Mouse (Mus musculus): ENCODE measurements around the gene Lsm6. TPM values are rescaled to one million over a fixed set of nuclear protein-coding genes. Genes with fewer than 3 reads are reported as not detected.

The Lsm6 gene
- polyA plus RNA-seq, 1 experiment from 2014 or later, result 76.6 TPM

DNA sequence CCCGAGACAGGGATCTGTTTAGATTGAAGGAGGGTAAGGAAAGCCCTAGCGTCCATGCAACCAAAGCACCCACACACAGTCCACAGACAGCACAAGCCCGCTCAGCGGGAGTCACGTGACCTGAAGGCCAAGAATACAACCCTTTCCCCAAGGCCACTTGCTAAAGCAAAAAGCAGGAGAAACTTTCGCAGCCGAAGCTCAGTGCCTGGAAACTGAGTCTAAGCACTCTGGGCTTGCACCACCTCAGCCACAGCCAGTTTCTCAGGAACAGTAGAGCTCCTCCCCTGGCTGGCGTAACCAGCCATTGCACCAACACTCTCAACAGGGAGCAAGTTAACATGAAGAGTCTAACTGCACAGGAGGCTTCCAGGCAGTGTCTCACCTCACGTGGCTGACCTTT, 13.7 kb downstream of the Lsm6 start:
- no peak for ATAC-seq
- no peaks in the 10 kb centered on the region for H3K27me3 ChIP-seq
- no peak for TF ChIP-seq CTCF (IDR thresholded peaks at IDR 0.05)
- ChIA-PET POLR2A (no interaction called here), CTCF (interaction anchor here (3.0 kb wide), 1 partner anchor 9 kb away, joined by 8 read pairs; no protein-coding TSS in a partner anchor)
- no peak for DNase-seq (ENCODE audit: low read depth, low spot score)
- in situ Hi-C loops (cut with MboI; ENCODE audit: low pct_unique_long_range_greater_than_20kb), result loop anchor here (25.0 kb wide), 1 partner anchor 480 kb away; the partner anchor contains the start of gene Mmaa

DNA sequence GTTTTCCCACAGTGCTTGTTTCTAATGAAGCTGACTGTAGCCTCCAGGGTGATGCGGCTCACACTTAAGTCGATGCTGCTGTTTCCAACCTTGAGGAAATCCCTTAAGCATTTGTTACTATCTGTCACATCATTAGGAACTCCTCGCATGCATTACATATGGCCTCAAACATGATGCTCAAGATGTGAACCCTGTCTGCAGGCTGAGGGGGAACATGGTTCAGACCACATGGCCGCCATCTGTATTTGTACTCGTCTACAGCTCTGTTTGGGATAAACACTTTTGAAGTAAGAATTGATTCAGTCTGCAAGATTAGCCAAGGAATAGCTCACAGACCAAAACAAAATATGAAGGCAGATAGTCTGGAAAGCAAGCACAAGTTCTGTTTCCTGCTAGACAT, 14.9 kb downstream of the Lsm6 start:
- ChIA-PET CTCF (interaction anchor here (1.5 to 3.0 kb wide), 2 partner anchors 10 to 27 kb away, joined by 4 to 8 read pairs; no protein-coding TSS in a partner anchor), POLR2A (no interaction called here)
- DNase-seq (ENCODE audit: low read depth, low spot score), result no peak
- TF ChIP-seq CTCF (IDR thresholded peaks at IDR 0.05), result no peak
- in situ Hi-C loops (cut with MboI; ENCODE audit: low pct_unique_long_range_greater_than_20kb), result loop anchor here (25.0 kb wide), 1 partner anchor 481 kb away; the partner anchor contains the start of gene Mmaa
- H3K27me3 ChIP-seq, result no peaks in the 10 kb centered on the region
- no peak for ATAC-seq

DNA sequence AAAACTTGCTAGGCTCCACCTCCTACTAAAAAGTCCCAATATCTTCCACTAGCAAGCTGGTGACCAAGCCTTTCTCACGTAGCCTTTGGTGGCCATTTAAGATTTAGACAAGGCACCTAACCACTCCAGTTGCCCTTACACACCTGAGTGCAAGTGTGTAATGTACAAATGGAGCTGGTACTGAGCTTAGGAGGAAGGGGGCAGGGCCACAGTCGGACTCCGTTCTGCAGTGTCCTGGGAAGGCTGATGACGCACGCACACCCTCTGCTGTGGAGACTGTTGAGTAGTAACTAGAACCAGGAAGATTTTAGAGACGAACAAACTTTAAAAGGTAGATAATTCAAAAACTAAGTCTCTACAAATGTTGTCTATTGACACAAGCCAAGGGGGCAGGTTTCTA, 19.7 kb downstream of the Lsm6 start:
- no peak for ATAC-seq
- CTCF ChIA-PET, result no interaction called here
- no peak for TF ChIP-seq CTCF (IDR thresholded peaks at IDR 0.05)
- in situ Hi-C loops (cut with MboI; ENCODE audit: low pct_unique_long_range_greater_than_20kb), result loop anchor here (25.0 kb wide), 1 partner anchor 486 kb away; the partner anchor contains the start of gene Mmaa
- POLR2A ChIA-PET, result no interaction called here
- no peak for DNase-seq (ENCODE audit: low read depth, low spot score)
- no peaks in the 10 kb centered on the region for H3K27me3 ChIP-seq

DNA sequence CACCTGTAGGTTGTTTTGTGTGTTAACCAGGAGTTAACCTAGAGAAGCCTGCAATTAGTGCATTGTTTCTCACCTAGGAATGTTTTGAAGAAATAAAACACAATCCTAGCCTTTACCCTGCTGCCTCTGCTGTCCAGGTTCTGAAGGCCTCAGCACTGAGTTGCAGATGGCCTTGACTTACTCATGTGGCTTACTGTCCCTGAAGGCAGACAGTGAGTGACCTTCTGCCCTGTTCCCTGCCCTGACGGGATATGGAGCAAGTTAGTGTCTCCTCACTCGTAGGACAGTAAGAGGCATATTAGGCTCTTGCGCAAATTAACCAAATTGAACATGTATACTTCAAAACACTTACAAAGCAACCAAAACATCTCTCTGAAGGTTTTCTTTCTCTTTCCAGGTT, 22.3 kb downstream of the Lsm6 start:
- CTCF ChIA-PET, result no interaction called here
- no peak for TF ChIP-seq CTCF (IDR thresholded peaks at IDR 0.05)
- no peaks in the 10 kb centered on the region for H3K27me3 ChIP-seq
- ATAC-seq, result no peak
- in situ Hi-C loops (cut with MboI; ENCODE audit: low pct_unique_long_range_greater_than_20kb), result no loop called here
- POLR2A ChIA-PET, result no interaction called here
- no peak for DNase-seq (ENCODE audit: low read depth, low spot score)

DNA sequence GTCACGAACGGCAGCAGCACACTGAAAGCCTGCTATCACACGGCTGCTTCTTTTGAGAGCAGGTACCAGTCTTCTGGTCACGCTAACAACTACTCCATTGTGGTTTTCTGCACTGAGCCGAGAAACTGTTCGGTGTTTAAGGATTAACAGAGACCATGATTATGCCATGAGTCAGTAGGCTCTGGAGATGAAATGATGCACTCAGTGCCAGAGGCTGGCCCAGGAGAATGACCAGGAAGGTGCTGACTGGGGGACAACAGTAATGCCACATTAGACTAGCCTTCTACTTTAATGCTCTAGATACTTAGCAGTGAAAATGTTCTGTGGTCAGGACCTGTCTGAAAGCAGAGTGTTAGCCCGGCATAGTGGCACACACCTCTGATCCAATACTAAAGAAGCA, 23.0 kb downstream of the Lsm6 start:
- ChIA-PET POLR2A (no interaction called here), CTCF (no interaction called here)
- H3K27me3 ChIP-seq, result no peaks in the 10 kb centered on the region
- TF ChIP-seq CTCF (IDR thresholded peaks at IDR 0.05), result no peak
- ATAC-seq, result peak; percentile 99
- in situ Hi-C loops (cut with MboI; ENCODE audit: low pct_unique_long_range_greater_than_20kb), result no loop called here
- peak; percentile 41 for DNase-seq (ENCODE audit: low read depth, low spot score)

DNA sequence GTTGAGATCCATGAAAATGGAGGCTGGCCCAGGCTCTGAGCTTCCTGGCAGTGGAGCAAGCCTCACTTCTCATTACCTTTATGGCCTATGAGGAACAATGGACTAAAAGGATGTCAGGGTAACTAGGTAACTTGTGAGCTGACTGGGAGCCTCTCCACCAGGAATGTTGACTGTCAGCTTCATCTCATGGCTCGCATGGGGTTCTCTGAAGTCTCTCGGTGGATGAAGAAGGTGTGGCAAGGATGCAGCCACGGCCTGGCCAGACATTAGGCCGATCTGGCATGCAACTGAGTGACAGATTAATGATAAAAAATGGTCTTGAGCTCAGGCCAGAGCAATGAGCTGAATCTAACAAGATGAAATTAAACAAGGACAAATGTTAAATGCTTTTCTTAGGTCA, 27.7 kb downstream of the Lsm6 start:
- DNase-seq (ENCODE audit: low read depth, low spot score) (no peak), ATAC-seq (no peak)
- ChIA-PET CTCF (no interaction called here), POLR2A (no interaction called here)
- H3K27me3 ChIP-seq, result peaks cover 5% of the 10 kb centered on the region
- in situ Hi-C loops (cut with MboI; ENCODE audit: low pct_unique_long_range_greater_than_20kb), result no loop called here
- TF ChIP-seq CTCF (IDR thresholded peaks at IDR 0.05), result no peak

DNA sequence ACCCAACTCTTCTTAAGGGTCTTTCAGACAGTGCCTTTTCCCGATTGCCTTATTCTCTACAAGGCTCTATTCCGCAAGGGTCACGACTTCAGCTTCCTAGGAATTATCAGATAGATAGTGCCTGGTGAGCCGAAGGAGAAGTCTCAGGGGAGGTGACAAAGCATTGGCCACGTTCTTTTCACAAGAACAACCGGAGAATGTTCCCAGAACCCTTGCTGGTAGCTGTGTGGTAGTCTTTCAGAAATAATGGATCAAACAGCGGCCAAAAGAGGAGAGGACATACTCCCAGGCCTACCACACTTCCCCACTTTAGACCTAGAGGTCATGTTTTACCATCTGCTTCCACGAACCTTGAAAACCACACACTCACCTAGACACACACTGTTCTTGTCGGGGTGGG, 44.1 kb downstream of the Lsm6 start:
- in situ Hi-C loops (cut with MboI; ENCODE audit: low pct_unique_long_range_greater_than_20kb), result no loop called here
- POLR2A ChIA-PET, result no interaction called here
- H3K27me3 ChIP-seq, result no peaks in the 10 kb centered on the region
- CTCF ChIA-PET, result interaction anchor here (1.2 kb wide), 1 partner anchor 8 kb away, joined by 5 read pairs; no protein-coding TSS in a partner anchor
- no peak for ATAC-seq
- TF ChIP-seq CTCF (IDR thresholded peaks at IDR 0.05), result no peak
- DNase-seq (ENCODE audit: low read depth, low spot score), result no peak

DNA sequence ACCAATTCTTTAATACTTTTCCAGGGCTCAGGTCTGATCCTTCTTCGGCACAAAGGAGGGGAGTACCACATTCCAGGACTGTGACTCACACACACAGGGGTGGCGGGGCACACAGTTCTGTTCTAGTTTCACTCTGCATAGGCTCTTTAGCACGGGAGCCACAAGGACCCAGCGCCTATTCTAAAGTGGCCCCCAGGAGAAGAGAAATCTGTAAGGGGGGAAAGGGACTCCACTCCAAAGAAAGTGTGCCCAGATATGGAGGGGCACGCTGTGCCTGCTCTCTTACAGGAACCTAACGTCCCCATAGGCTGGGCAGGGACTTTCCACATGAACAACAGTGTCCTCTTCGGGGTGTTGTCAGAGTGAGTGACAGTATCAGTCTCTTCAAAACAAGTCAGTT, 49.7 kb downstream of the Lsm6 start:
- peak; percentile 98 for ATAC-seq
- ChIA-PET CTCF (no interaction called here), POLR2A (no interaction called here)
- no peak for DNase-seq (ENCODE audit: low read depth, low spot score)
- H3K27me3 ChIP-seq, result no peaks in the 10 kb centered on the region
- TF ChIP-seq CTCF (IDR thresholded peaks at IDR 0.05), result no peak
- in situ Hi-C loops (cut with MboI; ENCODE audit: low pct_unique_long_range_greater_than_20kb), result no loop called here

DNA sequence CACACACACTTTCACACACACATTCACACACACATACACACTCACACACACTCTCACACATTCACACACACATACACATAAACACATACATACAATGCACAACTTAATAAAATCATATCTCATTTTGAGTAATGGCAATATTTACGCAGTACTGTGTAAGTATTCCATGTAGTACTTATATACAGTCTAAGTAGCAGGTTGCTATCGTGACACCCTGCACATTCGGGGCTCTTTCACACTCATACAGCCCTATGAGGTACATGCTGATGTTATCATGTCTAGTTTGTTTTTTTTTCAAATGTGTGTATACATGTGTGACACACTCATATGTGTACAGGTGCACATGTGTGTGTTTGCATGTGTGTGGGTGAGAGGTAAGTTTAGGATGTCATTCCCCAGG, 50.4 kb downstream of the Lsm6 start:
- no peak for DNase-seq (ENCODE audit: low read depth, low spot score)
- CTCF ChIA-PET, result no interaction called here
- no peaks in the 10 kb centered on the region for H3K27me3 ChIP-seq
- no peak for ATAC-seq
- POLR2A ChIA-PET, result no interaction called here
- no peak for TF ChIP-seq CTCF (IDR thresholded peaks at IDR 0.05)
- in situ Hi-C loops (cut with MboI; ENCODE audit: low pct_unique_long_range_greater_than_20kb), result no loop called here

DNA sequence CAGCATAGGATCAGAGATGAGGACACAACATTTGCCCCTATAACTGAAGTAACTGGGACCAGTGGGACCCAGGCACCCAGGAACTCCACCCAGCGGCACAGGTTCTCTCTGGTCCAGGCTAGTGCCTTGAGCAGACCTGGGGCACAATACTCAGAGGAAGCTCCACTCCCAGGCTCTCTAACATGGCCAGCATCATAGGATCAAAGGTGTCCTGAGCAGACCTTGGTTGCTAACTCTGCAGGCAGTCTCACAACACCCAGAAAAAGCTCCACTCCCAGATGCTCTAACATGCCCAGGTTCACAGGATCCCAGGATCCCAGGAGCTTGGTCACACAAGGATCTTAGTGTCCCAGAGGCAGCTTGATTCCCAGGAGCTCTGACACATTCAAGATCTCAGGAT, 55.4 kb downstream of the Lsm6 start:
- in situ Hi-C loops (cut with MboI; ENCODE audit: low pct_unique_long_range_greater_than_20kb), result no loop called here
- no peak for ATAC-seq
- POLR2A ChIA-PET, result no interaction called here
- no peaks in the 10 kb centered on the region for H3K27me3 ChIP-seq
- CTCF ChIA-PET, result interaction anchor here (1.4 kb wide), 1 partner anchor 8 kb away, joined by 3 read pairs; no protein-coding TSS in a partner anchor
- DNase-seq (ENCODE audit: low read depth, low spot score), result no peak
- no peak for TF ChIP-seq CTCF (IDR thresholded peaks at IDR 0.05)

DNA sequence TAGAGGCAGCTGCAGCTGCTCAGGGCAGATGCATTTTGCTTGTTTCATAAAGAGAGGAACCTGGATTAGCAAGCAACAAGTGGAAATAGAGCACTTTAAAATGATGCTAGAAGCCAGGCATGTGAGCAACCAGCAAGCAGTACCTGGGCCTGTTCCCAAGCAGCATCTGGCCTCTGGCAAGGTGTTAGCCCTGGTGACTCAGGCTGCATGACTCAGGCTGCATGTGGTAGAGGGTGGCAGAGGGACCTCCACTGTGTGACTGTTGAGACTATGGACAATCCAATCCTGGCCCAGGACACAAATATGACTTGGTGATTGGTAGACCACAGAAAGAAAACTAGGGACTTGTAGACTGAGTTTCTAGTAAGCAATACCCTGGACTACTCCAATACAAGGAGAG, 56.0 kb downstream of the Lsm6 start:
- ATAC-seq (no peak), DNase-seq (ENCODE audit: low read depth, low spot score) (no peak)
- no peak for TF ChIP-seq CTCF (IDR thresholded peaks at IDR 0.05)
- POLR2A ChIA-PET, result no interaction called here
- no peaks in the 10 kb centered on the region for H3K27me3 ChIP-seq
- CTCF ChIA-PET, result interaction anchor here (1.4 kb wide), 1 partner anchor 9 kb away, joined by 3 read pairs; no protein-coding TSS in a partner anchor
- in situ Hi-C loops (cut with MboI; ENCODE audit: low pct_unique_long_range_greater_than_20kb), result no loop called here

DNA sequence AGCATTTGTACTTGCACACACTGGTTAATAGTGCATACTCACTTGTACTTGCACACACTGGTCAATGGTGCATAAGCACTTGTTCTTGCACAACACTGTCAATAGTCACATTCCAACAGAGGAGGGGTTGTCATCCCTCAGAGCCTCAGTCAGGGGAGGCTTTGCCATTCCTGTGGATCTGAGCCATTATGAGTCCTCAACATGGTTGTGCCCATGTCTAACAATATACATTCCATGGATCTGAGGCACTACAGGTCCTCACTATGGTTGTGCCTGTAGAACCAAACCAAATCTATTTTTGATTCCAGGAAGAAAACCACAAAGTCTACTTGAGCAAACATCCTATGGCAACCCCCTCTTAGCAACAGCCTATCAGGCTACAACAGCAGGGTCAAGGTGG, 61.8 kb downstream of the Lsm6 start:
- no peak for TF ChIP-seq CTCF (IDR thresholded peaks at IDR 0.05)
- ATAC-seq, result peak; percentile 85

More for the DNA sequence above, 61.8 kb downstream of the Lsm6 start:
- in situ Hi-C loops (cut with MboI; ENCODE audit: low pct_unique_long_range_greater_than_20kb), result no loop called here
- CTCF ChIA-PET, result no interaction called here
- POLR2A ChIA-PET, result no interaction called here
- no peaks in the 10 kb centered on the region for H3K27me3 ChIP-seq
- DNase-seq (ENCODE audit: low read depth, low spot score), result no peak
